Mouse (Mus musculus) forebrain, embryonic 16.5 days (tissue): ENCODE measurements around the gene Itga9. TPM values are rescaled to one million over a fixed set of nuclear protein-coding genes. Genes with fewer than 3 reads are reported as not detected.

Experiments
- ATAC-seq: fragments of 200-750 bp; cut with Nextera tagmentation; 2 replicates; pipeline ENCODE4 v1.8.0; 2017; ENCODE audit warnings: mild to moderate bottlenecking, moderate library complexity
- H3K27ac ChIP-seq: fragments of 300-500 bp; sonication (generic); 2 replicates; pipeline ENCODE4 v1.5.1; 2014; ENCODE audit warnings: low read length, control low read depth
- H3K27me3 ChIP-seq: fragments of 300-500 bp; sonication (generic); replicated peaks from 2 replicates; pipeline ENCODE4 v1.6.1; 2014; ENCODE audit warnings: low read length; ENCODE audit not compliant: control insufficient read depth, insufficient read depth
- H3K36me3 ChIP-seq: fragments of 300-500 bp; sonication (generic); 2 replicates; pipeline ENCODE4 v1.6.1; 2014; ENCODE audit not compliant: control insufficient read depth, insufficient read depth
- H3K4me1 ChIP-seq: fragments of 300-500 bp; sonication (generic); replicated peaks from 2 replicates; pipeline ENCODE4 v1.6.1; 2014; ENCODE audit warnings: low read length; ENCODE audit not compliant: control insufficient read depth, insufficient read depth
- H3K4me2 ChIP-seq: fragments of 300-500 bp; sonication (generic); 2 replicates; pipeline ENCODE4 v1.6.1; 2014; ENCODE audit warnings: mild to moderate bottlenecking, low read length, control low read depth
- H3K4me3 ChIP-seq: fragments of 300-500 bp; sonication (generic); replicated peaks from 2 replicates; pipeline ENCODE4 v1.5.1; 2014; ENCODE audit warnings: mild to moderate bottlenecking, low read length, control low read depth
- H3K9ac ChIP-seq: fragments of 300-500 bp; sonication (generic); replicated peaks from 2 replicates; pipeline ENCODE4 v1.6.1; 2014; ENCODE audit warnings: low read depth, low read length, control low read depth
- H3K9me3 ChIP-seq: fragments of 300-500 bp; sonication (generic); 2 replicates; pipeline ENCODE4 v1.6.1; 2016; ENCODE audit warnings: low read length; ENCODE audit not compliant: control insufficient read depth
- WGBS: fragments of 180-500 bp; shearing (Covaris S2); extraction: QIAGEN DNeasy Blood & Tissue Kit; methylation state at CpG from one replicate; pipeline ENCODE4 v1.1.7; 2014; 5-methylcytosine and 5-hydroxymethylcytosine counted together
- polyA plus RNA-seq: library from polyadenylated mRNA; unstranded; fragments of >200 nt; fragmentation: Nextera tagmentation; extraction: Ambion mirVana; gene quantifications from 2 replicates; pipeline ENCODE4 v1.2.1, GENCODE M21; 2015

Gene Itga9
- polyA plus RNA-seq: 0.73 and 1.2 TPM in 2 replicates

GRCm38 (mm10) chr9:118606148-118606816 is at the start of gene Itga9:
Gene Itga9, plus strand, starts transcription at chr9:118606690.
- H3K27me3 ChIP-seq: peaks cover 23% of the 10 kb centered on the region
- H3K4me3 ChIP-seq: peak within 1 kb of the TSS; percentile 65
- ATAC-seq: peak; percentile 86
- H3K9ac ChIP-seq: peak within 1 kb of the TSS; percentile 71
- 9% methylated on average over 42 of the region's 42 CpGs for WGBS
- peak within 1 kb of the TSS; percentile 96 for H3K4me2 ChIP-seq
- H3K27ac ChIP-seq: no peak within 1 kb of the TSS
- peaks cover 14% of the 10 kb centered on the region for H3K4me1 ChIP-seq
- no peaks in the 10 kb centered on the region for H3K9me3 ChIP-seq
- H3K36me3 ChIP-seq: no peaks in the 10 kb centered on the region

- Histone ChIP-seq H3K4me2 (no peak overlapping the region), H3K4me3 (no peak overlapping the region), H3K4me1 (no peaks in the 10 kb centered on the region), H3K9me3 (no peaks in the 10 kb centered on the region), H3K9ac (no peak overlapping the region), H3K36me3 (peaks cover 41% of the 10 kb centered on the region), H3K27me3 (no peaks in the 10 kb centered on the region), H3K27ac (0 out of 2 replicates have a peak overlapping the region, but pooled peaks have one; percentile 33)
- no peak for ATAC-seq
- 71% methylated on average over 24 of the region's 24 CpGs for WGBS
Observed at GRCm38 (mm10) chr9:118556951-118557780, 49.3 kb upstream of the Itga9 start.

GRCm38 (mm10) chr9:118563356-118563755 is 43.1 kb upstream of the Itga9 start:
- no peak overlapping the region for H3K27ac ChIP-seq
- H3K27me3 ChIP-seq: no peaks in the 10 kb centered on the region
- no peak overlapping the region for H3K4me2 ChIP-seq
- WGBS: 95% methylated on average over 11 of the region's 11 CpGs
- H3K9me3 ChIP-seq: no peaks in the 10 kb centered on the region
- no peak for ATAC-seq
- H3K9ac ChIP-seq: no peak overlapping the region
- H3K36me3 ChIP-seq: peaks cover 54% of the 10 kb centered on the region
- H3K4me3 ChIP-seq: no peak overlapping the region
- H3K4me1 ChIP-seq: no peaks in the 10 kb centered on the region

GRCm38 (mm10) chr9:118563866-118564265 is 42.6 kb upstream of the Itga9 start:
- Histone ChIP-seq H3K27me3 (no peaks in the 10 kb centered on the region), H3K36me3 (peaks cover 51% of the 10 kb centered on the region), H3K9me3 (no peaks in the 10 kb centered on the region), H3K4me3 (no peak overlapping the region), H3K27ac (no peak overlapping the region), H3K9ac (no peak overlapping the region), H3K4me1 (no peaks in the 10 kb centered on the region), H3K4me2 (no peak overlapping the region)
- no peak for ATAC-seq
- WGBS: 96% methylated on average over 7 of the region's 7 CpGs

DNA sequence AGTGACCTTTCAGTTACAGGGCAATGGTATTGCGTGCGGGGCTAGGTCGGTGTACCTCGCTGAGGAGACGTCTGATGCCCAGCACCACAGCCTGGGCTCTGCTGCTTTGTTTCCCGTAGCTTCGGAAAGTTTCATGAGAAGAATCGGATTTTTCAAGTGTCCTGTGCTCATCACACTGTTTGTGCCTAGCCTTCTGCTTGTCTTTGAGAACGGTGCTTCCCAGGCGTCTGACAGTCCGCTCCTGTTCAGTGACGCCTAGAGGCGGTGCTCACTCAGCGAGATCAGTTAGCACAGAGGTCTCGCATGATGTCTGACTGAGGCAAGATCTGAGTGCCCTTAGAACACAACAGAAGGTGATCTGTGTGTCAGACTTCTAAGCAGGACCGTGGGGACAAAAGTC is 41.8 kb upstream of the Itga9 start:
- Histone ChIP-seq H3K9me3 (no peaks in the 10 kb centered on the region), H3K27me3 (no peaks in the 10 kb centered on the region), H3K9ac (no peak overlapping the region), H3K4me2 (no peak overlapping the region), H3K4me3 (no peak overlapping the region), H3K27ac (no peak overlapping the region), H3K36me3 (peaks cover 49% of the 10 kb centered on the region), H3K4me1 (0 out of 2 replicates have a peak, but pooled peaks cover 2% of the 10 kb centered on the region)
- no peak for ATAC-seq
- 93% methylated on average over 16 of the region's 16 CpGs for WGBS

DNA sequence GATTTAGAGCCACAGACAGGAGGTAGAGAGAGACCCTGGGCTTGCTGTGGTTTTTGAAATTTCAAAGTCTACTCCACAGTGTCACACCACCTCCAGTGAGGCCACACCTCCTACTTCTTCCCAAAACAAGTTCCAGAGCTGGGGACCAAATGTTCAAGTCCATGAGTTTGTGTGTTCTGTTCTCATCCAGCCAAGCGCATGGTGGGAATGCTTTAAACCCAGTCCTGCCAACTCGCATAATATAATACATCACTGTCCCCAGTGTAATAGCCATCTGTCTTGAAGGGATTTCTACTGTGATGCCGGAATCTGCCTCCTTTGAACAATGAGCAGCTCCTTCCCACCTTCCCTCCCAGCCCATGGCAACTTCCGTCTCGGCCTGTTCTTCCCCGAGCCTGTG is 37.2 kb upstream of the Itga9 start:
- Histone ChIP-seq H3K4me2 (no peak overlapping the region), H3K4me1 (0 out of 2 replicates have a peak, but pooled peaks cover 2% of the 10 kb centered on the region), H3K27ac (no peak overlapping the region; the same call in 1 of the 2 replicates), H3K27me3 (no peaks in the 10 kb centered on the region), H3K4me3 (no peak overlapping the region), H3K9ac (no peak overlapping the region), H3K36me3 (peaks cover 24% of the 10 kb centered on the region), H3K9me3 (no peaks in the 10 kb centered on the region)
- 68% methylated on average over 6 of the region's 6 CpGs for WGBS
- peak; percentile 57; the same call in 1 of the 2 replicates for ATAC-seq

GRCm38 (mm10) chr9:118570865-118571264 is 35.6 kb upstream of the Itga9 start:
- no peak for ATAC-seq
- peaks cover 26% of the 10 kb centered on the region for H3K36me3 ChIP-seq
- no peak overlapping the region for H3K27ac ChIP-seq
- no peaks in the 10 kb centered on the region for H3K27me3 ChIP-seq
- no peaks in the 10 kb centered on the region for H3K9me3 ChIP-seq
- H3K9ac ChIP-seq: no peak overlapping the region
- no peak overlapping the region for H3K4me2 ChIP-seq
- no peak overlapping the region for H3K4me3 ChIP-seq
- 0 out of 2 replicates have a peak, but pooled peaks cover 2% of the 10 kb centered on the region for H3K4me1 ChIP-seq
- 83% methylated on average over 4 of the region's 4 CpGs for WGBS

GRCm38 (mm10) chr9:118571701-118572100 is 34.8 kb upstream of the Itga9 start:
- WGBS: 77% methylated on average over 4 of the region's 4 CpGs
- Histone ChIP-seq H3K4me3 (no peak overlapping the region), H3K4me2 (no peak overlapping the region), H3K9ac (no peak overlapping the region), H3K36me3 (peaks cover 23% of the 10 kb centered on the region), H3K27ac (no peak overlapping the region), H3K9me3 (no peaks in the 10 kb centered on the region), H3K4me1 (0 out of 2 replicates have a peak, but pooled peaks cover 2% of the 10 kb centered on the region), H3K27me3 (no peaks in the 10 kb centered on the region)
- ATAC-seq: no peak

- Histone ChIP-seq H3K4me1 (0 out of 2 replicates have a peak, but pooled peaks cover 4% of the 10 kb centered on the region), H3K9ac (no peak overlapping the region), H3K27me3 (no peaks in the 10 kb centered on the region), H3K27ac (no peak overlapping the region), H3K4me3 (no peak overlapping the region), H3K36me3 (peaks cover 16% of the 10 kb centered on the region), H3K4me2 (no peak overlapping the region), H3K9me3 (no peaks in the 10 kb centered on the region)
- WGBS: 90% methylated on average over 5 of the region's 5 CpGs
- no peak for ATAC-seq
Observed at GRCm38 (mm10) chr9:118574911-118575310, 31.6 kb upstream of the Itga9 start.
